Mouse (Mus musculus) forebrain, embryonic 13.5 days (tissue): ENCODE results near the gene Rhob. TPM values are rescaled to one million over a fixed set of nuclear protein-coding genes. Genes with fewer than 3 reads are reported as not detected.

Source experiments
- ATAC-seq: fragments of 200-750 bp; cut with Nextera tagmentation; 2 replicates; pipeline ENCODE4 v1.8.0; 2017
- H3K27ac ChIP-seq: fragments of 300-500 bp; sonication (generic); 2 replicates; pipeline ENCODE4 v1.5.1; 2015; ENCODE audit warnings: inconsistent platforms, mild to moderate bottlenecking, moderate library complexity
- H3K27me3 ChIP-seq: fragments of 300-500 bp; sonication (generic); 2 replicates; pipeline ENCODE4 v1.6.1; 2015; ENCODE audit warnings: mild to moderate bottlenecking, inconsistent platforms
- H3K36me3 ChIP-seq: fragments of 300-500 bp; sonication (generic); 2 replicates; pipeline ENCODE4 v1.6.1; 2015; ENCODE audit warnings: mild to moderate bottlenecking, inconsistent platforms; ENCODE audit not compliant: poor library complexity, severe bottlenecking
- H3K4me1 ChIP-seq: fragments of 300-500 bp; sonication (generic); 2 replicates; pipeline ENCODE4 v1.6.1; 2015; ENCODE audit warnings: inconsistent platforms
- H3K4me2 ChIP-seq: fragments of 300-500 bp; sonication (generic); 2 replicates; pipeline ENCODE4 v1.6.1; 2015; ENCODE audit warnings: inconsistent platforms, mild to moderate bottlenecking, moderate library complexity
- H3K4me3 ChIP-seq: fragments of 300-500 bp; sonication (generic); 2 replicates; pipeline ENCODE4 v1.5.1; 2015; ENCODE audit warnings: mild to moderate bottlenecking, inconsistent platforms
- H3K9ac ChIP-seq: fragments of 300-500 bp; sonication (generic); 2 replicates; pipeline ENCODE4 v1.6.1; 2015; ENCODE audit warnings: mild to moderate bottlenecking, inconsistent platforms
- H3K9me3 ChIP-seq: fragments of 300-500 bp; sonication (generic); replicated peaks from 2 replicates; pipeline ENCODE4 v1.6.1; 2016; ENCODE audit warnings: inconsistent platforms
- WGBS: fragments of 180-500 bp; shearing (Covaris S2); methylation state at CpG from one replicate; pipeline ENCODE4 v1.1.7; 2015; 5-methylcytosine and 5-hydroxymethylcytosine counted together
- polyA plus RNA-seq: library from polyadenylated mRNA; unstranded; fragments of >200 nt; fragmentation: Nextera tagmentation; extraction: Ambion mirVana; gene quantifications from 2 replicates; pipeline ENCODE4 v1.2.1, GENCODE M21; 2015

Gene Rhob
- polyA plus RNA-seq, 1 experiment from 2014 or later = 40.4 TPM

- ATAC-seq = no peak
- H3K27ac ChIP-seq = no peak overlapping the region
- H3K36me3 ChIP-seq = no peaks in the 10 kb centered on the region
- H3K9me3 ChIP-seq = no peaks in the 10 kb centered on the region
- no peaks in the 10 kb centered on the region for H3K4me1 ChIP-seq
- WGBS = 70% methylated on average over 5 of the region's 5 CpGs
- H3K9ac ChIP-seq = no peak overlapping the region
- no peaks in the 10 kb centered on the region for H3K27me3 ChIP-seq
- H3K4me2 ChIP-seq = no peak overlapping the region
- H3K4me3 ChIP-seq = no peak overlapping the region
Observed at GRCm38 (mm10) chr12:8524062-8524461, 24.3 kb upstream of the Rhob start.

GRCm38 (mm10) chr12:8522711-8523110 lies 22.9 kb upstream of the Rhob start:
- WGBS = 75% methylated on average over 2 of the region's 2 CpGs
- no peaks in the 10 kb centered on the region for H3K27me3 ChIP-seq
- no peaks in the 10 kb centered on the region for H3K4me1 ChIP-seq
- H3K4me3 ChIP-seq = no peak overlapping the region
- no peaks in the 10 kb centered on the region for H3K36me3 ChIP-seq
- H3K9me3 ChIP-seq = no peaks in the 10 kb centered on the region
- H3K4me2 ChIP-seq = no peak overlapping the region
- H3K27ac ChIP-seq = no peak overlapping the region
- H3K9ac ChIP-seq = no peak overlapping the region
- ATAC-seq = no peak

DNA sequence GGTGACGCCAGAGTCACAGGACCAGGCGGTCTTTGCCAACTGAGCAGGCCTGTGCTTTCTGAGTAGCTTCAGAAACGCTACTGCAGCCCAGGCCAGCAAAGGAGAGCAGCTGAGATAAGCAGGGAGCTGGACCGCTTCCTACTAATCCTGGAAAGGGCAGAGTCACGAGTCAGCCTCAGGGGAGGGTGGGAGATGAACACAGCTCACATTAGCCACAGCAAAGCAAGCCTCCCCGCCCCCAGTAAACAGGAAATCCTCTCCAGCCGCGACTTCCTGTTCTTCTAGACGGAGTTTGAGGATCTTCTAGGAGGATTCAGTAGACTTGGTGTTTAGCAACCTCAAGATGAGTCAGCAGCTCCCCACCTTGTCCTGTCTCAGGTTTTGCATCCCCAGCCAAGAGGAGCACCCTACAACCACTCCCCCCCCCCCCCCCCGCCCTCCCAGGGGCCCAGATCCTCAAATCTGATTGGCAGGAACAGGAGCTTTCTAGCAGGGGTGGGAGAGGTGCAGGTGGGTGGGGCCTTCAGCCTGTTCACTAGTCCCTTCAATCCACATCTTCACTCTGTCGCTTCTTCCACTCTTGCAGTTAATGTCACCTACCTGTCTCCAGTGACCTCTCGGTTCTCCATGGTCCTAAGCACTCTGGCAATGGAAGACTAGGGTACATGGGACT lies 21.7 kb upstream of the Rhob start:
- whole genome bisulfite sequencing = 55% methylated on average over 11 of the region's 12 CpGs
- Histone ChIP-seq H3K27me3 (no peaks in the 10 kb centered on the region), H3K36me3 (no peaks in the 10 kb centered on the region), H3K4me3 (no peak overlapping the region), H3K4me2 (no peak overlapping the region), H3K27ac (no peak overlapping the region), H3K9me3 (no peaks in the 10 kb centered on the region), H3K9ac (no peak overlapping the region), H3K4me1 (no peaks in the 10 kb centered on the region)
- ATAC-seq = no peak

GRCm38 (mm10) chr12:8519431-8520160 lies 19.8 kb upstream of the Rhob start:
- no peaks in the 10 kb centered on the region for H3K36me3 ChIP-seq
- H3K4me1 ChIP-seq = no peaks in the 10 kb centered on the region
- no peak overlapping the region for H3K9ac ChIP-seq
- no peak for ATAC-seq
- 71% methylated on average over 12 of the region's 12 CpGs for WGBS
- no peaks in the 10 kb centered on the region for H3K27me3 ChIP-seq
- no peak overlapping the region for H3K4me3 ChIP-seq
- H3K9me3 ChIP-seq = no peaks in the 10 kb centered on the region
- H3K27ac ChIP-seq = no peak overlapping the region
- H3K4me2 ChIP-seq = no peak overlapping the region

GRCm38 (mm10) chr12:8511037-8511882 lies 11.5 kb upstream of the Rhob start:
- Histone ChIP-seq H3K9ac (no peak overlapping the region), H3K27me3 (no peaks in the 10 kb centered on the region), H3K36me3 (no peaks in the 10 kb centered on the region), H3K4me2 (no peak overlapping the region), H3K4me3 (no peak overlapping the region), H3K27ac (no peak overlapping the region), H3K4me1 (no peaks in the 10 kb centered on the region), H3K9me3 (no peaks in the 10 kb centered on the region)
- ATAC-seq = no peak
- WGBS = 83% methylated on average over 18 of the region's 18 CpGs

DNA sequence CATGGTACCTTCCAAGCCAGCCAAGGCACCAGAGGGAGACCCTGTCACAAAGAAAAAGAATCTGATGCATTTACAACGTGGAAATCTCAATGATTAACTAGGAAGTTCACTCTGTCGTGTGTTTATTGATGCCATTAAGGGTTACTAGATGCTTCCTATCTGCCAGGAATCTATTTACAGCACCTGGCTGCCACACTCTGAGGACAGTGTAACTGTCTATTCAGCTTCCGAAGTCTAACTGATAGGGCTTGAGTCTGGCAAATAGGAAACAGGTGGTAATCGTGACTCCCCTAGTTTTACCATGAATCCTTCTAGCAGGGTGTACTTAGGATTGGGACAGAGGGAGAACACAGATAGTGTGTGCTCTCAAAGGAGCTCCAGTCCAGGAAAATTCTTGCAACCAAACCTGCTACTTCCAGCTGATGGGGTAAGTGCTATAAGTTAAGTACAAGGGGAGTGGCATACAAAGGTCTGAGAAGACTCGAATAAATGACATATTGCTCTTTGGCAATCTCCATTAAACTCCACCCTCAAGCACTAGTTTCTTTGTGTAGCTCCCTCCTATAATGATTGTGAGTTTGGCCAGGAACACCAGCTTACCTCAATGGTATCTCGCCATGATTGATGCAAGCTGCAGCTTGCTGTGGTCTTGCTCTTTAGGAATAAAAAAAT lies 10.6 kb upstream of the Rhob start:
- Histone ChIP-seq H3K4me3 (no peak overlapping the region), H3K4me2 (no peak overlapping the region), H3K36me3 (no peaks in the 10 kb centered on the region), H3K9ac (no peak overlapping the region), H3K27me3 (no peaks in the 10 kb centered on the region), H3K9me3 (no peaks in the 10 kb centered on the region), H3K27ac (no peak overlapping the region), H3K4me1 (no peaks in the 10 kb centered on the region)
- ATAC-seq = no peak
- WGBS = 84% methylated on average over 6 of the region's 6 CpGs

GRCm38 (mm10) chr12:8509693-8510092 lies 9.9 kb upstream of the Rhob start:
- H3K36me3 ChIP-seq = no peaks in the 10 kb centered on the region
- no peaks in the 10 kb centered on the region for H3K27me3 ChIP-seq
- no peak overlapping the region for H3K4me3 ChIP-seq
- no peaks in the 10 kb centered on the region for H3K4me1 ChIP-seq
- no peak for ATAC-seq
- H3K9me3 ChIP-seq = no peaks in the 10 kb centered on the region
- H3K27ac ChIP-seq = no peak overlapping the region
- H3K4me2 ChIP-seq = no peak overlapping the region
- H3K9ac ChIP-seq = no peak overlapping the region
- WGBS = 70% methylated on average over 5 of the region's 5 CpGs

- Histone ChIP-seq H3K36me3 (no peaks in the 10 kb centered on the region), H3K4me1 (no peaks in the 10 kb centered on the region), H3K27ac (no peak overlapping the region), H3K4me3 (no peak overlapping the region), H3K9me3 (no peaks in the 10 kb centered on the region), H3K9ac (no peak overlapping the region), H3K27me3 (no peaks in the 10 kb centered on the region), H3K4me2 (no peak overlapping the region)
- ATAC-seq = no peak
- 81% methylated on average over 9 of the region's 9 CpGs for WGBS
Observed at GRCm38 (mm10) chr12:8506954-8507707, 7.3 kb upstream of the Rhob start.

- H3K27ac ChIP-seq = no peak overlapping the region
- WGBS = 87% methylated on average over 6 of the region's 6 CpGs
- no peak overlapping the region for H3K9ac ChIP-seq
- H3K36me3 ChIP-seq = no peaks in the 10 kb centered on the region
- no peak overlapping the region for H3K4me3 ChIP-seq
- no peaks in the 10 kb centered on the region for H3K27me3 ChIP-seq
- ATAC-seq = no peak
- H3K9me3 ChIP-seq = no peaks in the 10 kb centered on the region
- peaks cover 13% of the 10 kb centered on the region for H3K4me1 ChIP-seq
- no peak overlapping the region for H3K4me2 ChIP-seq
Observed at GRCm38 (mm10) chr12:8504131-8504530, 4.3 kb upstream of the Rhob start.

- WGBS = 13% methylated on average over 6 of the region's 6 CpGs
Observed at GRCm38 (mm10) chr12:8502546-8502945, 2.7 kb upstream of the Rhob start.

GRCm38 (mm10) chr12:8501571-8502305 lies 1.9 kb upstream of the Rhob start:
- Histone ChIP-seq H3K4me1 (peaks cover 33% of the 10 kb centered on the region), H3K9me3 (no peaks in the 10 kb centered on the region), H3K36me3 (no peaks in the 10 kb centered on the region), H3K27ac (no peak overlapping the region), H3K4me2 (no peak overlapping the region), H3K27me3 (no peaks in the 10 kb centered on the region), H3K4me3 (no peak overlapping the region), H3K9ac (no peak overlapping the region)
- ATAC-seq = no peak
- 89% methylated on average over 14 of the region's 14 CpGs for WGBS

More at GRCm38 (mm10) chr12:8502546-8502945, 2.7 kb upstream of the Rhob start:
- Histone ChIP-seq H3K9me3 (no peaks in the 10 kb centered on the region), H3K36me3 (no peaks in the 10 kb centered on the region), H3K27ac (no peak overlapping the region), H3K4me1 (peaks cover 24% of the 10 kb centered on the region), H3K4me2 (no peak overlapping the region), H3K4me3 (no peak overlapping the region), H3K9ac (no peak overlapping the region), H3K27me3 (no peaks in the 10 kb centered on the region)
- no peak for ATAC-seq
